Mouse (Mus musculus): Measurements from ENCODE around the gene Ncoa6.
A peak's percentile ranks its signal among the peaks of the same experiment; 100 is the strongest.
"Not testable (repeated sequence)": the region's sequence is repeated elsewhere in the genome, so short reads cannot be mapped to it uniquely, and the experiment has no call there.

Gene Ncoa6

GRCm38 (mm10) chr2:155473570-155474088, at the start of gene Ncoa6:
Gene Ncoa6, minus strand, starts transcription at chr2:155473894.
- peak; percentile 69 for DNase-seq

DNA sequence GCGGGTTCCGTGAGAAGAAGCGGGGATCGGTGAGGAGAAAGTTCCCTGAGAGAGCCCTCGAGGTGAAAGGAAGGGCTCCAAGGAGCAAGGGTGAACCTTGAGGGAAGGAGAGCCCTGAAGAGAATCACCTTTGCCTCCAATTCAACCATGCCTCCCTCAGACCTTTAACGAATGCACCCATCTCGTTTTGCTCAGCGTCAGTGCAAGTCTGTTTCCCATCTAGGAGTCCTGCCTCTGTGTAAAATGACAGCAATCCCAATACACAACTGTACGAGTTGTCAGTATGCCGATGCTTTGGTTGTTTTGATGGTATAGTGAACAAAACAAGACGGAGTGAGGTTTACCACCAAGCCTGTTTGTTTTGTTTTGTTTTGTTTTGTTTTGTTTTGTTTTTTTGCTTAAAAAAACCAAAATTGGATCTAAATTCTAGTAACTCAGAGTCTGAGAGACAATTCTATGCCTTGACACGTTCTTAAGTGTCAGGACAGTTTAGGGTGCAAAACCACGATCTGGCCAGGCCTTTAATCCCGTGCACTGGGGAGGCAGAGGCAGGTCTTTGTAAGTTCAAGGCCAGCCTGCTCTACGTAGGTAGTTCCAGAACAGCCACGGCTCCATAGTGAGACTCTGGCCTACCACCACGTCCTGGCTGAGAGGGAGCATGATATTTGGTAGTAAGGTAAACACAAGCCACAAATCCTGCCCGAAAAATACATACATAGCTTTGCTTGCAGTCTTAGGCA, 45.0 kb upstream of the Ncoa6 start:
- DNase-seq, result no peak

DNA sequence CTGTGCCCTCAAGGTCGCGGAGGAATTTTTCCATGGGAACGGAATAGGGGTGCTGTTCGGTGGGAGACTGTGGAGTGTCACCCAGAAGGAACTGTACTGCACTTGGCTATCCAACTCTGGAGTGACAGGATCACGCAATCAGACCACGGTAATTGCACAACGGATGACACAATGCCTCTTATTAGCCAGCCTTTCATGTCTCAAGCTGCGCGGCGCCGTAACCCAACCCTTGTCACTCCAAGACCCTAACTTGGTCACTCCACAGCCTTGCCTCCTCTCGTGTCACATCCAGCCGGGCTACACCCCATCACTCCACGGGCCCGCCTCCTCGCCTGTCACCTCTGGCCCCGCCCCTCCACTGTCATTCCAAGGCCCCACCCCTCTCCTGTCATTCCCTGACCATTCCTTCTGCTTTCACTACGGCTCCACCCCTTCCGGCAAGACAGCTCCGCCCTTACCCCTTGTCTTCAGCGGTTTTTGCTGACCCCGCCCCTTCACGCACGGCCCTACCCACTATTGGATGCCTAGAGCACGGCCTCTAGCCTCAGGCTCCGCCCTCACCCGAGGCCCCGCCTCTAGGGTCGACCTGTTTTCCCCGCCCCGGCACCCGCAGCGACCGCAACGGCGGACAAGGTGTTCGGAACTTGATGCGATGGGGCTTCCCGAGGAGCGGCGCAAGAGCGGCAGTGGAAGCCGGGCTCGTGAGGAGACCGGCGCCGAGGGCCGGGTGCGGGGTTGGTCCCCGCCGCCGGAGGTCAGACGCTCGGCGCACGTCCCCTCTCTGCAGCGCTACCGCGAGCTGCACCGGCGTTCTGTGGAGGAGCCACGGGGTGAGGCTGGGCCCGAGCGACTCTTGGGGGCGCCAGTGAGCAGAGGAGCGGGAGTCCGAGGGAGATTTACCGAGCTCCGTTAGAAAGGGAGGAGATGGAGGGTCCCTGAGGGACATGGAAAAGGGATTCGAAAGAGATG, 44.0 kb upstream of the Ncoa6 start, which contains the start of the genes Acss2 and Ggt7:
Acss2 (plus strand) TSS at position 494 of the 969 bp plus-strand sequence.
Ggt7 (minus strand) TSS at position 783 of the 969 bp plus-strand sequence.
- peak; percentile 98 for DNase-seq

DNA sequence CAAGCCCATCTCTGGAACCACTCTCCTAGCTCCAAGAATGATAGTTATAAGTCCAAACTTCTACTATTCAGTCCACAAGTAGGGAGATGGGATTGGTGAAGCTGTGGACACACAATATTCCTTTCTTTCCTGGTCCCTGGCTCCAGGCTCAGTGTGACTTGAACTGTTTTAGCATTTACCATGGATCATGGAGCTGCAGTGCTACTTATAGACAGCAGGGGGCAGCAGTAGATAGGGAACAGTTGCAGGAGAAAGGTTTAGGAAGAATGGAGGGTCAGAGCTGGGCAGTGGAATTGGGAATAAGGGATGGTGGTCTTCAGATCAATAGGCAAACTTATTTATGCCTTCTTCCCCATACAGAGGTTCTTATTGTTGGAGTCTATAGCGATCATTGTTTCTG, 42.2 kb upstream of the Ncoa6 start:
- DNase-seq, result peak; percentile 66

DNA sequence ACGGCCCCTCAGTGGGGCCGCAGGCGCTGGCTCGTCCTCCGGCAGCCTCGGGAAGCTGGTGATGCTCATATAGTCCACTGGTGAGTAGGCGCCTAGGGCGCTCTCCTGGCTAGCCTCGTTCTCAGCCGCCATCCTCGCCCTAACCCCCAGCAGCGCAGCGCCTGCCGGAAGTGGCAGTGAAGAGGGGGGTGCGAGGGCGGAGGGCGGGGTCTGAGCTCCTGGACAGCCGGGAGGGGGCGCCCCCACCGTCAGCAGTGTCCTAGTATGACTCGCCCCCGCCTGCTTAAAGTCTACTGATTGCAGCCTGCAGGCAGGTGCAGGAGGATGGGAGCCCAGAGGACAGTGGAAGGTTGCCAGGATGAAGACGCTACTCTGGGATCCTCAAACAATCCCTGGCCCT, 41.0 kb upstream of the Ncoa6 start:
- peak; percentile 93 for DNase-seq

DNA sequence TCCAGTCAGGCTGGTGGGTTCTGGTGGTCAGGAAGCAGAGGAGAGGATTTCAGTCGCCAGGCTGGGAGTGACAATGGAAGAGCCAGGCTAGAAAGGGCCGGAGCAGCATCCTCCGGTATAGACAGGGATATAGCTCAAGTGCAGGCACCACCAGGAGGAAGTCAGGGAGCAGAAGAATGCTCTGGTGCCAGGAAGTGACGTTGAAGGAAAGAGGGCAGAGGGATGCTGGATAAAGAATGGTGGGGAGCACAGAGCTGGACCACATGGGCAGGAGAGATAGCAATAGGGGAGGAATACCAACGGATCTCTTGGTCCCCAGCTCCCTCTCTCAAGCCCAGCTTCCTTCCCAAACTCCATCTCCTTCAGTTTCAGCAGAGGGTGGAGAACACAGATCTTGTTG, 39.8 kb upstream of the Ncoa6 start:
- no peak for DNase-seq

GRCm38 (mm10) chr2:155512479-155512878, 38.8 kb upstream of the Ncoa6 start:
- DNase-seq, result peak; percentile 72

DNA sequence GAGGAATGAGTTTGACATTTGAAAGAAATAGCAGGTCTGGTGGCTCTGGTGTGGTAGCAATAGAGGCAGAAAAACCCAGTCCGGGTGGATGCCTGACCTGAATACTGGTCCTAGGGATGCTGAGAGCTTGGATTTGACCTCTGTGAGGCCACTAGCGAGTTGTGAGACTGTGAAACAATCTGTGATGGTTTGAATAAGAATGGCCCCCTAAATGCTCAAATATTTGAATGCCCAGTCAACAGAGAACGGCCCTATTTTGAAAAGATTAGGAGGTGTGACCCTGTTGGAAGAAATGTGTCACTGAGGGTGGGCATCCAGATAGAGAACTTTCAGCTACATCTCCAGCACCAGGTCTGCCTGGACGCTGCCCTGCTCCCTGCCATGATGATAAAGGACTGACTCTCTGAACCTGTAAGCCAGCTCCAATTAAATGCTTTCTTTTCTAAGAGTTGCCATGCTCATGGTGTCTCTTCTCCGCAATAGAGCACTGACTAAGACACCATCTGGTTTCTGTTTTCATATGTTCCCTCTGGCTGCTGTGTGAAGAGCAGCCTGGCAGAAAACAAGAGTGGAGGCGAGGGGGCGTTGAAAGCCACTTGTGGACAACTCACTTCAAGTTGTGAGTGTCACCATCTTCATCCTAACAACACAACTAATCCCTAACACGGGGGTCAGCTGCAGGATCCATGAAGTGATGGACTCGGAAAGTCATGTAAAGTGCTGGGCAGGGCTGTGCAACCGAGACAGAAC, 34.2 kb upstream of the Ncoa6 start:
- DNase-seq, result no peak

DNA sequence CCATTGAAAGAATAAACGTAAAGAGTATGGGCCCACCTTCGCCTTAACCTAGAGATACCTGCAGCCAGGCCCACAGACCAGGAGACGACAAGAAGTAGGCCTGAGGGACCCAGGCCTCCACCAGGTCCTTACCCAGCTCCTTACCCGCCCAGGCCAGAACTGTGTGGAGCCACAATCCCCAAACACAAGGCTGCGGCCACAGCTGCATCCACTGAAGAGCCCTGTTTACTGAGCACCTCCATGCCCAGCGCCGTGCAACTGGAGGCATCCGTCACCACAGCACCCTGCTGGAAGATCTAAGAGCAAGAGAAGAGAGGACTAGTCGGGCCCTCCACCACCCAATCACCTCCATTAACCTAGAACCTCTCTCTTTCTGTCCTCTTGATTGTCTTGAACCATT, 32.1 kb upstream of the Ncoa6 start:
- no peak for DNase-seq

DNA sequence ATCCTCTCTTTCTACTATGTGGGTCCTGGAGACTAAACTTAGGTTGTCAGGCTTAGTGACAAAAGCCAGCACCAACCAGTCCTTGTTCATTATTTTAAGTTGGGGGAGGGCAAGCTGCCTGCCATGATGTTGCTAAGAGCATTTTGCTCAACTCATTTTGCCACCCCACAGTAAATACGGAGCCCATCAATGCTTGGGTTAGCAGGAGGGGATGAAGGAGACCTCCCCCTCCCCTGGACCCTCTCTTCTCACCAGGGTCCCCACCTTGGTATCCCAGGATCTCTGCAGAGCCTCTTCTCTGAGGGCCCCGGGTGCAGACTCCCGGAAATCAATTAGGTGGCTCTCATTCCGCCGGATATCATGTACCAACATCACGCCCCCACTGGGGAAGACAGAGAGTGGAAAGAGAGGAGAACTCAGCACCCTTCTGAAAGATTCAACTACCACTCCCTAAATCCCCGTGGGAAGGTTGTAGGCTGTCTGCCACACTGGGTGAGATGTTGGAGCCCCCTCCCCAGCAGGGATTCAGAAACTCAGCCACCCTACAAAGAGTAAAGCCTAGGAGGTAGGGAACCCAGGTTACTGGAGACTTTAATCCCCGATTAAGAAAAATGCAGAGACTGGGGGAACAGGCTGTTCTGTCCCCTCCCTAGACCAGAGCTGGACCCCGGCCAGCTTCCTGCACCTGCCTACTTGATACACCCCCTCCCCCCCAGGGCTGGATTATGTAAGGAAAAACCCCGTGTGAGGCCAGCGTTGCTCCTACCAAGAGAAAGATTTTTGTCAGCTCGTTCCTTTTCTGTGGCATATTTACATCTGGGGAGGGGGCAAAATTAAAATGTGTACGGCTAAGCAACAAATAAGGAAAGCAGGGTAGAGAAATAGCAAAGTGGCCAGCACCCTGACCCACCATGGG, 31.0 kb upstream of the Ncoa6 start:
- DNase-seq, result no peak

DNA sequence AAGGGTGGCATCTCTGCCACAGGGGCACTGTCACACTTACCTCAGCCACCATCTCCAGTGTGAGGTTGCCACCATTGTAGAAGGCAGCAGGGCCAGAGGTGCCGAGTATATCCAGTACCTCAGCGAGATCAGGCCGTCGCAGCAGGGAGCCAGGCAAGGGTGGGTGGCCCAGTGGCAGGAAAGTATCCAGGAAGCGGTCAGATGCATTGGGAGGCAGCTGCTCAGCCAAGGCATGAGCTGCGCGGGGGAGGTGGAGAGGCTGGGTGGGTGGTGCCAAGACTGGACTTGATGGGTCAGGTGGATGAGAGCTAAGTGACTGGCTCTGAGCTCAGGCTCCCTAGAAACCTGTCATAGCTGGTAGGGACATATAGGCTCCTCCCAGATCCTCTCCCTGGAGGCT, 28.9 kb upstream of the Ncoa6 start:
- DNase-seq, result no peak

- DNase-seq, result no peak
Observed at GRCm38 (mm10) chr2:155490998-155491397, 17.3 kb upstream of the Ncoa6 start.

GRCm38 (mm10) chr2:155482021-155482420, 8.3 kb upstream of the Ncoa6 start:
- DNase-seq, result peak; percentile 66

DNA sequence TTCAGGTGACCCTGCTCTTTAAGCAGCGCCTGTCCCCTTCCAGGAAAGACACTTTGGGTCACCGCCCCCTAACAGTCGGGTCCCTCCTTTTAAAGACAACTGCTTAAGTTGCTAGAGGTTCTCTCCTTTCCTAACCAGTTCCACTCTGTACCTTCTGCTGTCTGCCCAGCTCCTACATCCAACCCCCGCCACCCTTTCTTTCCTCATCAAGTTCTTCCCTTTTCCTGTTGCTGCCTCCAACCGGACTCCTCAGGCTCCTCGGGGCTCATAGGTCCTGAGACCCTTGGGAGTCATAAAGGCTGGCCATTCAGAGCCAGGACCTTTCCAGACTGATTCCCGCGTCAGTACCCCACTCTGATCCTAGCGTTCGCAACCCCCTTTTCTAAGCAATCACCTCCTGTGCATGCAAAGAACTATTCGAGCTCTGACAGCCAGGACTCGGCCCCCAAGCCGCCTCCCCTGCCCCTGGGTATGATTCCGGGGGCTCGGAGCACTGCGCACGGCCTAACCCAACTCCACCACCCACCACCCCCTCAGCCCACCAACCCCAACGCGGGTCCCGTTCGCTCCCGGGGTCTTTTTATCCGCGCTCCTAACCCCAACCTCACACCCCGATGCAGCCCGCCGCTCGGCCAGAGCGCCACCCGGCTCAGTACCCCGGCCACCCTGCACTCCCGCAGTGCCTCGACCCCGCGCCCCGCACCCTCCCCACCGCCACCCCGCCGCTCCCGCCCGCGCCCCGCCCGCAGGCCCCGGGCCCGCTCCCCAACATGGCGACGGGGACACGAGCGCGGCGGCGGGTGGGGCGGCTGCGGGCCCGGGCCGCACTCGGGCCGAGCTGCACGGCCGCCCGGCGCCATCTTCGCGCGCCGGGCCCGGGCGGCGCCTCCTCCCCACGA, 774 bp downstream of the Ncoa6 start:
- DNase-seq, result peak; percentile 34

DNA sequence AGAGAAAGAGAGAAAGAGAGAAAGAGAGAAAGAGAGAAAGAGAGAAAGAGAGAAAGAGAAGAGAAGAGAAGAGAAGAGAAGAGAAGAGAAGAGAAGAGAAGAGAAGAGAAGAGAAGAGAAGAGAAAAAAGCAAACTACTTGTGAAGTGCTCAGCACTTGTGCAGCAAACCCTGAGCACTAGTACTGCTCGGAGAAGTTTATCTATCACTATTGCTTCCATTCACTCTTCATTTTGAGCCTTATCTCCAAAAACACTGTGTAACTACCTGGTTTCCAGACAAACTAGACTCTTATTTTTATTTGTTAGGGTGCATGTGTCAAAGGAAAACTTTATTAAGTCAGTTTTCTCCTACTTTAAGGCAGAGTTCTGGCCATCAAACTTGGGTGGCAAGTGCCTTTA, 6.8 kb downstream of the Ncoa6 start:
- DNase-seq, result no peak

DNA sequence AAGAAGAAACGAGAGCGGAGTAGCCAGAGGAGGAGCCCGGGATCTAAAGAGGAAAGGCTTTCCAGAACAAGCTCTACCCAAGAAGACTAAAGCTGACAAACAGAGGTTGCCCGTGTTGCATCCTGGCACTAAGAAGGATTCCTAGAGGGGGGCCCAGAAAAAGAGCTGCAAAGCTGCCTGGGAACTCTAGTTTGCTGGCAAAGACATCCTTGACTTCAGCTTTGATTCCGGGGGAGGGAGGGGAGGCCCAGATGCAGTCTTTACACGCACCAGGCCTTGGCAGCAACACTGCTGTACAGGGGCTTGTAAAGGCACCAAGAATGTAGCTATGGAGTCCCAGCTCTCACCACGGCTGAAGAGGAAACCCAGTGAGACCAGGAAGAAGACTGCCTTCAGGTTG, 20.1 kb downstream of the Ncoa6 start:
- DNase-seq, result no peak

DNA sequence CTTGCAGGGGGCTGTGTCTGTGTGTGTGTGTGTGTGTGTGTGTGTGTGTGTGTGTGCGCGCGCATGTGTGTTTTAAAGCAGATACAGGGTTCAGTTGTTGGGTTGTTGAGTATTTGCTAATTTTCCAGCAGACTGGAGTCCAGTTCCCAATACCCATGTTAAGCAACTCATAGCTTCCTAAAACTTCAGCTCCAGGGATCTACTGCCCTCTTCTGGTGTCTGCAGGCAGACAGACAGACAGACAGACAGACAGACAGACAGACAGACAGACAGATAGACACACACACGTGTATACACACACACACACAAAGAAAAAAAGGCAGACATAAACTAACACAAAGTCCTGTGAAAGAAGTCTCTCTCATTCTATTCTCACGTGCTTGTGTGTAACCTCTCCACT, 22.4 kb downstream of the Ncoa6 start:
- no peak for DNase-seq

DNA sequence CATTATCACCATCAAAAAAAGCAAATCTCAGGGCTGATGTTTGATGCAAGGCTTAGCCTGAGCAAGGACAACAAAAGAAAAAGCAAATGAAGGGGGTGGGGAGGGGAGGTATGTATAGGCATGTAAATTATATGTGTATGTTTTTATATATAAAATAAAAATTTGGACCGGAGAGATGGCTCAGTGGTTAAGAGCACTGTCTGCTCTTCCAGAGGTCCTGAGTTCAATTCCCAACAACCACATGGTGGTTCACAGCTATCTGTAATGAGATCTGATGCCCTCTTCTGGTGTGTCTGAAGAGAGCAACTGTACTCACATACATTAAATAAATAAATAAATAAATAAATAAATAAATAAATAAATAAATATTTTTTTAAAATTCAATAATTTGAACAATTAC, 25.8 kb downstream of the Ncoa6 start:
- not testable (repeated sequence) for DNase-seq

GRCm38 (mm10) chr2:155443446-155443845, 30.2 kb downstream of the Ncoa6 start:
- DNase-seq, result no peak

GRCm38 (mm10) chr2:155442916-155443315, 30.8 kb downstream of the Ncoa6 start:
- no peak for DNase-seq

- peak; percentile 21 for DNase-seq
Observed at GRCm38 (mm10) chr2:155436445-155436844, 37.2 kb downstream of the Ncoa6 start.

All from thymus, postnatal 25 days (tissue).